Mouse (Mus musculus): ENCODE data around the gene Ebf1. TPM values are rescaled to one million over a fixed set of nuclear protein-coding genes. Genes with fewer than 3 reads are reported as not detected.

The Ebf1 gene
- total RNA-seq, 2 experiments from 2014 or later, result 19.7 to 22.8 TPM

DNA sequence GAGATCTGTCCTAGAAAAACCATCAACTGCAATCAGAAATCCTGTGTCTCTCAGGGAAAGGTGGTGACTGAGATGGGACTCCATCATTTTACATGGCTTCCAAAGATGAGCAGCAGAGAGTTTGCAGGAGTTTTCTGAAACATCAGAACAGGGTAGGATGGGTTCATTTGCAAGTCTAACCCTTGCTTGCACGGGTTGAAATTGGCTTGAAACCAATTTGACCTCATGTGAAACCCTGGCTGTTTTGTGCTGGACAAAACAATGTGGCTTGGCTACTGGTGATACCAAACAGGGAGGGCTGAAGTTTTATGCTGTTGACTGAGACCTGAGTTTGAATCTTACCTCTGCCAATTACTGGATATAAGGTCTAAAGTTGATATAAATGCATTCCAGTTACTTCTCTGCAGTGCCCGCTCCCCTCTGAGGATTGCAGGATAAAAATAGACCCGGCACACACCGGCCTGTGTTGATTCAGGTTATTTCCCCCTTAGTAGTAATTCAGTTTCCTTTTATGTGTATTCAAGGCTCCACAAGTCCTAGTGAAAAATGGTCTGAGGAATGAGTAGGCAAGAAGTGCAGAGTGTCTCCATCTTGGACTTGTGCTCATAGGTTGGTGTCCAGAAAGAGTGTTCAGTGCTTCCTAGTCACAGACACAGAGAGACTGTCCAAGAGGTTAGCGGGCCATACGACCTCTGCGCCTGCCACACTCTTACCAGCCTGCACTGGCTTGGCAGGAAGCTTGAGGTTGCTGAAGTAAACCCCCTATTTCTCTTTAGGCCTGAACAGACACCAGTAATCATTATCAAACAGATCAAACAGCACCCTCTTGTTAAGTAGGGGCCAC is 147.1 kb downstream of the Ebf1 start:
- intact Hi-C loops (cut with DNase I), result no loop called here
- no peak for DNase-seq

DNA sequence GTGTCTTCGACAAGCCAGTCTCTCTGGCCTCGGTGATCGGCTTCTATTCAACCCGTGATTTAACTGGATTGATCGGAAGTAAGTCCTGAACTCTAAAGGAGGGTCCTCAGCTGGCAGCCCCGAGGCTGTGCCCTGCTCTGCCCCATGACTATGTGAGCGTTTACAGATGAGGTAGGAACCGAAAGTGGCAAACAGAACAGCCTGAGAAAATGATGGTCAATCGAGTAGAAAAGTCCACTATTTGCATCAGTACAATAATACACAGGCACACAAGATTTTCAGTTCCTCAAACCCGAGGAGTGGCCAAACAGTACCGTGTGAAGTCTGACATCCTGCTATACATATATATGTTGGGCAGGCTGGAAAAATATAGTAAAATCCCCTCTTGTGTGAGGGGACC is 147.9 kb downstream of the Ebf1 start:
- no peak for DNase-seq
- intact Hi-C loops (cut with DNase I), result no loop called here

GRCm38 (mm10) chr11:44766246-44766645 is 149.1 kb downstream of the Ebf1 start:
- intact Hi-C loops (cut with DNase I), result no loop called here
- no peak for DNase-seq

DNA sequence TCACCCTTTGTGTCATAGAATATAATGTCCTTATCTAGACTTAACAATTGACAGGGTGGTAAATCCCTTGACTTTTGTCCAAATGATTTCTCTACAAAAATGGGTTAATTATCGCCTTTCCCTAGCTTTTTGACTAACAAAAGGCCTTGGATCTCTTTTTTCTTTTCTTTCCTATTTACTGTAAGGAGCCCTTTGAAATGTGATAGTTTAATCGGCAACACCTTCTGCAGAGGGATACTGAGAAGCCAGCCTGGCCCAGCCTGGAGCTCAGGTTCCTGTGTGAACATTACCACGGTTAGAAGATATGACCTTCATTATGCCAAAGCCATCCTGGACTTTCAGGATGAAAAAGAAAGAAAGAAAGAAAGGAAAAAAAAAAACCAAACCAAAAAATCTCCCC is 150.2 kb downstream of the Ebf1 start:
- DNase-seq, result no peak
- intact Hi-C loops (cut with DNase I), result no loop called here

GRCm38 (mm10) chr11:44768346-44768745 is 151.2 kb downstream of the Ebf1 start:
- no peak for DNase-seq
- intact Hi-C loops (cut with DNase I), result no loop called here

- intact Hi-C loops (cut with DNase I), result no loop called here
These were observed 154.0 kb downstream of the Ebf1 start for GRCm38 (mm10) chr11:44770989-44771564.

GRCm38 (mm10) chr11:44774411-44774810 is 157.3 kb downstream of the Ebf1 start:
- DNase-seq, result no peak
- intact Hi-C loops (cut with DNase I), result no loop called here

More at GRCm38 (mm10) chr11:44770989-44771564, 154.0 kb downstream of the Ebf1 start:
- DNase-seq, result no peak

GRCm38 (mm10) chr11:44775549-44775948 is 158.4 kb downstream of the Ebf1 start:
- no peak for DNase-seq
- intact Hi-C loops (cut with DNase I), result no loop called here

- intact Hi-C loops (cut with DNase I), result no loop called here
- DNase-seq, result no peak
These were observed 159.4 kb downstream of the Ebf1 start for GRCm38 (mm10) chr11:44776556-44776955.

DNA sequence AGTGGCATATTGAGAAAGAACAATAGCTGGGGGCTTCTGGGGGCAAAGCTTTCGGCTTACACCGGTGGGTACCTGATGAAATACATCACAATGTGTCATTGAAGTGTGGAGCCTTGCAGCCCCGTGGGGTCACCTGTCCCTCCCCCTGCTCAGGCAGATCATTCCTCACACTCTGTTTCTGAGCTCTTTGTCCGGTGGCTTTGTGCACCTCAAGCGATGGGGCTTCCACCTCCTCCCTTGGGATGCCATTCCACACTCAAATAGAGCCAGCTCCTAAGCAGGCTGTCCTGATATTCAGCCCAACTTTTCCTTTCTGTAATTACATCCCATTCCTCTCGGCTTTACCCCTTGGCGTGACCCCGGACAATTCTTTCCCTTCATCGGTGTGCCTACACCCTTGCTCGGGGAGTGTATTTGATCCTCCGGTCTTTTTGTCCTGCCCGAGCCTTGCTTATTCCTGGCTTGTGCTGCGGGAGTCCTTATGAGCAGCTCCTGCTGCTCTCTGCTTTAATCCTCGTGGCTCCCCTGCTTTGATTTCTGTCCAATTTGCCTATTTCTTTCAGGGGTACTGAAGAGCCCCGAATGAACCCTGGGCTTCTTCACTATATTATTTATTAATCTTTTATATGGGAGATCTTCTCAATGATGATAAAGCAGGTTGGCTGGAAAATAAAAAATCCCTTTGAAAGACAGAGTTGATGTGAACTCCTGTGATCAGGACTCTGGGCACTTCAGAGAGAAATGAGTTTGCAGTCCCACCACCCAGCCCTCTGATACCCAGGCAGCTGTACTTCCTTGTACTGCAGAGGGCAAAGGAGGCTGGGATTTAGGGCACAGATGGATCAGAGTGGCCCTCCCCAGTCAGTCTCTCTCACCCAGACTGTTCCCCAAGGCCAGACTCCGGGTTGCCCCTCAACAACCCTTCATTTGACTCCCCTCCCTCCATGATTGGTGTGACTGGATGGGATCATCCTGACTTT is 160.5 kb downstream of the Ebf1 start:
- DNase-seq, result no peak
- intact Hi-C loops (cut with DNase I), result no loop called here

DNA sequence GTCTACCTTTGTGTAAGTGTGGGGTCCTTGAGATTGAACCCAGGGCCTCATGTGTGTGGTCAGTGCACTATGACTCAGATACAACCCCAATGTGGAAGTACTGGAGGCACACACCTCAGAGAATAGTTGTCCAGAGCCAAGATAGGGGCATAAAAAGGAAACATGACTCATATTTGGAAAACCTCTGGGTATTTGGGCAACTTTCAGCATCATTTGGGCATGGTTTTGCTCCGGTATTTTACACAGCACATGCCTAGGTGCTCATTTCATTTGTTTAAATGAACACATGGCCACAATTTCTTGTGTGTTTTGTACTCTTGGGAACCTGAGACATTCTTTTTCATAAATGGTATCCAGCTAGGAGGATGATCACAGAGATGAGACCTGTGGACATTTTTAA is 161.9 kb downstream of the Ebf1 start:
- intact Hi-C loops (cut with DNase I), result no loop called here
- no peak for DNase-seq

- intact Hi-C loops (cut with DNase I), result no loop called here
- no peak for DNase-seq
These were observed 167.3 kb downstream of the Ebf1 start for GRCm38 (mm10) chr11:44784255-44785029.

DNA sequence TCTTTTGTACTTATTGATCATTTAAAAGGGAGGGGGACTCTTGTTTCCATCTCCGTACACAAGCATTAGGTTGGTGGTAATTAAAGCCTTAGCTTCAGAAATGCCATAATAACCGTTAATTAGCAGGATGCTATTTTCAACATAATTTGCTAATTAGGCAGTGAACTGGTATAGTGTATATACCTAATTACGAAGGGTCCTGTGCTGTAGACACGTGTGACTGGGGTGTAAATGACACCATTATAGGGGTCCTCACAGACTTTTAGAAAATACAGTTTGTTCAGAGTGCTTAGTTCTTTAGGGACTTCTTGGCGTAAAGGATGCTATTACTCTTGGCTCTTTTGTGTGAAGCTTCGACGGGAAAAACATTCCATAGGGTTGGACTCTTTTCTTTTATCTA is 167.9 kb downstream of the Ebf1 start:
- intact Hi-C loops (cut with DNase I), result no loop called here

GRCm38 (mm10) chr11:44785479-44785878 is 168.4 kb downstream of the Ebf1 start:
- intact Hi-C loops (cut with DNase I), result no loop called here
- no peak for DNase-seq

More for the DNA sequence above, 167.9 kb downstream of the Ebf1 start:
- DNase-seq, result no peak

GRCm38 (mm10) chr11:44788003-44788402 is 170.9 kb downstream of the Ebf1 start:
- no peak for DNase-seq
- intact Hi-C loops (cut with DNase I), result no loop called here

- intact Hi-C loops (cut with DNase I), result no loop called here
- no peak for DNase-seq
These were observed 175.7 kb downstream of the Ebf1 start for GRCm38 (mm10) chr11:44792816-44793215.

GRCm38 (mm10) chr11:44794883-44795282 is 177.8 kb downstream of the Ebf1 start:
- intact Hi-C loops (cut with DNase I), result no loop called here
- DNase-seq, result no peak

GRCm38 (mm10) chr11:44795767-44796166 is 178.7 kb downstream of the Ebf1 start:
- DNase-seq, result no peak
- intact Hi-C loops (cut with DNase I), result no loop called here

DNA sequence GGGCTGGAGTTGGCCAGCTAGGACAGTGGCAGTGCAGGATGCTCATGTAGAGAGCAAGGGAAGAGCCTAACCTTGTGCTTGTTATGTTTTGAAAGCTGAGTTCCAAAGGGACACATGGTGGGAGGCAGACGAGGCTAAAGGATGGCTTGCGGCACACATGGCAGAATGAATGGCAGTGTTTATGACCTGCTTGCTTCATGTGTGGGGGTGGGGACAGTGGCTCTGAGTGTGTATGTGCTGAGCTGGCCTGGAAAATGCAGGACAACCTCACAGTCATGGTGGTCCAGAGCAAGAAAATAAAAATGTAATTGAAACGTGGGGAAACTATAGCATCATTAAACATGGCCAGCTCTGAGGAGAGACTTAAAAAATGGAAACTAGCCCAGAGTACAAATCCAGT is 181.2 kb downstream of the Ebf1 start:
- intact Hi-C loops (cut with DNase I), result no loop called here
- DNase-seq, result no peak

DNA sequence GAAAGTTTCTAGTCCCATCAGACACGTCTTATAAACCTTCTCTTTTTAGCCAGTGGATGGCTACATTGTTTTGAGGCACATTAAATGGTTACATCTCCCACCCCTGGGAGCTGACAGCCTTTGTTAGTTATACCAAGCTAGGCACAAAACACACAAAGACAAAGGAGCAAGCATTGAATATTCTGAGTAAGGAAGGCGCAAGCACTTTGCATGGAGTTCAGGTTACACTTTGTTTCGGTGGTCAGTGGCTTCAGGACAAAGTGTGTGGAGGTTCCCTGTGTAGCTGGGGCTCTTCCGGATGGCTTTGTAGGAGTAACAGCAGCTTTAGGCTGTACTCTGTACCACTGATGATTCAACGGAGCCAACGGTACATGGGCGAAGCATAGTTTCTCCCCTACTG is 186.9 kb downstream of the Ebf1 start:
- DNase-seq, result no peak
- intact Hi-C loops (cut with DNase I), result no loop called here

Data from heart, postnatal 14 days (tissue).